Mouse (Mus musculus) brain, embryonic 18.5 days (tissue): Measurements from ENCODE around the gene Surf4.
A peak's percentile ranks its signal among the peaks of the same experiment; 100 is the strongest.
"Not testable (repeated sequence)": the region's sequence is repeated elsewhere in the genome, so short reads cannot be mapped to it uniquely, and the experiment has no call there.

ENCODE experiments used
- DNase-seq: peaks from one replicate; pipeline ENCODE4 v3.0.0-alpha.2; 2012; ENCODE audit warnings: low read depth, low spot score

The Surf4 gene

DNA sequence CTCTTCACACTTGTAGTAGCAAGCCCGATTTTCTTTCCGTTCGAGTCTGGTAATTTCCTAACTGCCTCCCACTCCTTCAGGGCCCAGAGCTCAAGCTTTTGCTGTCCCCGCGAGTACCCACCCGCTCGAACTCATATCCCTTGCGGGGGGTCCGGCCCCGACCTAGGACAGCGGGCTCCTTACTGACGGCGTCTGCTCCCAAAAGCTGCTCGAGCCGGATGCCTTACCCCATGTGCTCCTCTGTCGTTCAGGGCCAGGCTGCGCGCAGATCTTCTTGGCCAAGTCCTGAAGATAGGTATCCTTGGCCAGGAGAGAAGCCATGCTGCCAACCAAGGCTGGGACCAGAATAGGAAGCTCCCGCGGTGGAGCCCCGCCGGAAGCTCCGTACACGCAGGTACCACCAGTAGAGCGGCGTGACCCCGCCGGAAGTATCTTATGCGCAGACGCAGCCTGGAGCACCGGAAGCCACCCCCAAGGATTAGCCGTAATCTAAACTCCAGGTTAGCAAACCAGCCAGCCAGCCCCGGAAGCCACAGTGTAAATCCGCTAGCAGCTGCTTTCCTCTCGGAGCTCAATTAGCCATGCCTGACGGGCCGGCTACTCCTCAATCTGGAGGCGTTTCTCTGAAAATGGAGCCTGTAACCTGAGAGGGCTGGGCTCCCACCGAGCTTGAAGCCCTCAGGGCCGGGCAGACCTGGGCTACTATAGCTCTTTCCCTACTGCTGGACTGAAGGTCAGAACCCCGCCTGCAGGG, 31.1 kb downstream of the Surf4 start, which contains the start of gene Surf6:
Gene Surf6, minus strand, starts transcription at position 413 of the 754 bp plus-strand sequence.
- peak; percentile 95 for DNase-seq

DNA sequence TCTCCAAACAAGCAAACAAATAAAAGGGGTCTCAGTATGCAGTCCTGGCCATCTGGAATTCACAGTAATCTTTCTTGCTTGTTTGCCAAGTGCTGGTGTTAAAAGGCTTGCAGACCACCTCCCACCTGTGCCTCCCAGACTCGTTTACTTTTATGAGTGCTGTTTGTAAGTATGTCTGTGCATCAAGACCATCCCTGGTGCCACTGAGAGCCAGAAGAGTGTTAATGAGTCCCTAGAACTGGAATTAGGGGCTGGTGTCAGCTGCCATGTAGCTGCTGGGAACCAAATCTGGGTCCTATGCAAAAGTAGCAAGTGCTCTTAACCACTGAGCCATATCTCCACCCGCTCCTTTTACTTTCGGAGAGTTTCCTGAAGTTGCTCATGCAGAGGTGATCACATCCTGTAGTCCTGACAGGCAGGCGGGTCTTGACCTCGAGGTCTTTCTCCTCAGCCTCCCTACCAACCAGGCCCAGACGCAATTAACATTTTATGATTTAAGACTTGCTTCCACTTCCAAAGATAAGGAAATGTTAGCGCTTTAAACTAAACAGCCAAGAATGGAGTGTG, 31.8 kb downstream of the Surf4 start:
- no peak for DNase-seq

DNA sequence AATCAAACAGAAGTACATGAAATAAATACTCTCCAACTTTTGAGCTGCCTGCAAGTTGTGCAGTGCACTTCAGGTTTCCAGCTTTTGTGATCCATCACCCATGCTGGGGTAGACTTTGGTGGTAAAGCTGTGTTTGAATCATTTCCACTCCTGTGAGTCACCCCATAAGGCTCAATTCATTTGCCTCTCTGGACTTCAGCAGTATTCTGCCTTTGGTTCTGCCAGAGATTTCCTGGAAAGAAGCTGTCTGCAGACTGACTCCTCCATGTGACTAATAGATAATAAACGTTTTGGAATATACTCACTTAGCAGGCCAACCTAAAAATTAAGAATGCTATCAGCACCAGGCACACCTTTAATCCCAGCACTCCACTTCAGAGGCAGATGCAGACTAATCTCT, 33.0 kb downstream of the Surf4 start:
- no peak for DNase-seq

DNA sequence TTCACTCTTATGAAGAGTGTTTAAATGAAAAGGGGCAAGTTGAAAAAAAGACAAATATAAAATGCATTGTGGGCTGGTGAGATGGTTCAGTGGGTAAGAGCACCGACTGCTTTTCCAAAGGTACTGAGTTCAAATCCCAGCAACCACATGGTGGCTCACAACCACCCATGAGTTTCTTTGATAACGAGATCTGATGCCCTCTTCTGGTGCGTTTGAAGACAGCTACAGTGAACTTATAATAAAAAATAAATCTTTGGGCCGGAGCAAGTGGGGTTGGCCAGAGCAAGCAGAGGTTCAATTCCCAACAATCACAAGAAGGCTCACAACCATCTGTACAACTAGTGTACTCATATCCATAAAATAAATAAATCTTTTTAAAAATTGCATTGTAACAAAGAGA, 37.8 kb downstream of the Surf4 start:
- DNase-seq: no peak

DNA sequence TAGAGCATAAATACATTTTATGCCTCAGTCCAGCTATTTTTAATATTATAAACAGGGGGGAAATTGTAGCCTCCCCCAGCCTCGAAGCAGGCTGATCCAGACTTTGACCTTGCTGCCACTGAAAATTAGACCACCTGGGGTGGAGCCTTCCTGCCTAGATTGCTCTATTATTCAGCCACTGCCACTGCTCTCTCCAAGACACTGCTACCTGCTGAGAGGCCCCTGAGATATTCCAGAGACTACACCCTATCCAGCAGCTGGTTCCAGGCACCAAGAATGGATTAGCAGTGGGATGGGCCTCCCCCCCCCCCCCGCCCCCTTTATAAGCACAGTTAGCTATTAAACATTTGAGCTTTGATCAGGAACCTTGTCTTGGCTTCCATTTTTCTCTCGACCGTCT, 47.6 kb downstream of the Surf4 start:
- DNase-seq: not testable (repeated sequence)

DNA sequence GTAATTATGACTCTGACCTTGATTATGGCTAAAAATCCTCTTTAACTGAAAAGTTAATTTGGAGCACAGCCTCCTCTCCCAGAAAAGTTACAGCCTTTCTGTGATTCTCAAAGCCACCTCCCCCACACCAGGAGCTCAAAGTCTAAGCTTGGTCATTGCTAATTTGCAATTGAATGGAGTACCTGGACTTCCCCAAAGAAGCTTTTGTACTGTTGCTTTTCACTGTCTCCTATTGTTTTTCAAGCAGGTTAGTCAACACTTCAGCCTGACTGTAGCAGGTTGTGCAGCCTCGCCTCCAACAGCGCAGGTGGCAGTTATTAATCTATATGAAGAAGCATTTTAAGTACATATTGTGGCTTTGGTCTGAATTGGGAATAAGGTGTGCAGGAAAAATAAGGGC, 48.2 kb downstream of the Surf4 start:
- DNase-seq: not testable (repeated sequence)

DNA sequence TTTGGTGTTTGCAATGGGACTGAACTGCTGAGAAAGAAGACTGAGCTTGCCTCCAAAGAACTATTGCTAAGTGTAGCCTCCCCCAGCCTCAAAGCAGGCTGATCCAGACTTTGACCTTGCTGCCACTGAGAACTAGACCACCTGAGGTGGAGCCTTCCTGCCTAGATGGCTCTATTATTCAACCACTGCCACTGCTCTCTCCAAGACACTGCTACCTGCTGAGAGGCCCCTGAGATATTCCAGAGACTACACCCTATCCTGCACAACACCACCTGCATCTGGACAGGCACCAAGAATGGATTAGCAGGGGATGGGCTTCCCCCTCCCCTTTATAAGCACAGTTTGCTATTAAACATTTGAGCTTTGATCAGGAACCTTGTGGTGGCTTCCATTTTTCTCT, 55.2 kb downstream of the Surf4 start:
- no peak for DNase-seq

DNA sequence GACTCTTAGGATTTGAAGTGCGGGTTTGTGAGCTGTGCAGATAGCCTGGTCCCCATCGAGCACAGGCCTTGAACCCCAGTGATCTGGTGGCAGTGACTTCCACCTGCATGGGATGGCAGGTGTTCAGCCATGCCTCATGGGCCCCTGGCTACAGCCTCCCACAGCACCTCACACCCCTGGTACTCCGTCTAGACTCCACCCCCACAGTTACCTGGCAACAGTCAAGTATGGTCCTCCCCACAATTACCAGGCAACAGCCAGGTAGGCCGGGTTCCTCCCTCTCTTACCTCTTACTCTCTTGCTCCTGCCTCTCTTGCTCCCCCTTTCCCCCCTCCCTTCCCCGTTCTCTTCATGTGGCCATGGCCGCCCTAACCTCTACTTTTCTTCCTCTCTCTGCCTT, 63.1 kb downstream of the Surf4 start:
- DNase-seq: no peak
